Mouse (Mus musculus) megakaryocyte, adult 5-6 weeks (primary cell): ENCODE measurements at regions not wholly inside any gene's neighbourhood (a gene's known extent, or its start where the extent isn't known, plus 50 kb on each side); places are given as distances from the start of the nearest gene placed in this dataset.

Experiments used
- ATAC-seq: 2 replicates; pipeline ENCODE4 v1.8.0; 2016; ENCODE audit warnings: mild to moderate bottlenecking, inconsistent platforms; ENCODE audit not compliant: poor library complexity, severe bottlenecking

DNA sequence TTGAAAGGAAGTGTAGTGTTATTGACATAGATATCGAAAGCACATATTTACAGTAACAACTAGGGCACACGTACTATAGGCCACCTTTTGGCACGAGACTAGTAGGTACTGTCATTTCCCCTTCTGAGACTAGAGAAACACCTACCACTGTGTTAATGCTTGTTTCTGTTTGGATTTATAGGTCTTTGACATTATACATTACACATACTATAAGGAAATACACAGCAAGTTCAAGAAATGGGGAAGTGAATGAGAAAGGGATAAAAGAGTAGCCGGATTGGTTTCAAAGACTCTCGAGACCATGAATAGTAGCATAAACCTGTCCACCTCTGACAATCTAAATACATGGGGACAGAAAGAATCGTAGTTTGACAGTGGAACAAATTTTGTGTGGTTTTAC is 900.3 kb upstream of the Pot1a start:
- ATAC-seq: peak; percentile 33; the same call in 1 of the 2 replicates

DNA sequence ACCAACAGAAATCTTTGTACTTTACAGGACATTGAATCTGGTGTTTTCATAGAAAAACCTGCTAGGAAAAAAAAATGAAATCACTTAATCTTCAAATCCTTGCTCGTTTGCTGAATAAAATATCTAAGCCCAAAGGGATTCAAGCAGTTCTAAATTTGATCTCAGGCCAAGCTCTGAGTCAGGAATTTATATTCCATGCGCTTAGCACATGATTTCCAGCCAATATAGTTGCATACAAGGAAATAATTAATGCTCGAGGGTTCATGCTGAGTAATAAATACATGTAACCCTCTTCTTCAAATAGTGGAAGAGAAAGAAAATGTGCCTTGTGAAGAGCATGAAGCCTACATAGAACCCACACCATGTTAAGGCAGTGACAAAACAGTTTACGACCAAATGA is 899.8 kb upstream of the Pot1a start:
- no peak for ATAC-seq

DNA sequence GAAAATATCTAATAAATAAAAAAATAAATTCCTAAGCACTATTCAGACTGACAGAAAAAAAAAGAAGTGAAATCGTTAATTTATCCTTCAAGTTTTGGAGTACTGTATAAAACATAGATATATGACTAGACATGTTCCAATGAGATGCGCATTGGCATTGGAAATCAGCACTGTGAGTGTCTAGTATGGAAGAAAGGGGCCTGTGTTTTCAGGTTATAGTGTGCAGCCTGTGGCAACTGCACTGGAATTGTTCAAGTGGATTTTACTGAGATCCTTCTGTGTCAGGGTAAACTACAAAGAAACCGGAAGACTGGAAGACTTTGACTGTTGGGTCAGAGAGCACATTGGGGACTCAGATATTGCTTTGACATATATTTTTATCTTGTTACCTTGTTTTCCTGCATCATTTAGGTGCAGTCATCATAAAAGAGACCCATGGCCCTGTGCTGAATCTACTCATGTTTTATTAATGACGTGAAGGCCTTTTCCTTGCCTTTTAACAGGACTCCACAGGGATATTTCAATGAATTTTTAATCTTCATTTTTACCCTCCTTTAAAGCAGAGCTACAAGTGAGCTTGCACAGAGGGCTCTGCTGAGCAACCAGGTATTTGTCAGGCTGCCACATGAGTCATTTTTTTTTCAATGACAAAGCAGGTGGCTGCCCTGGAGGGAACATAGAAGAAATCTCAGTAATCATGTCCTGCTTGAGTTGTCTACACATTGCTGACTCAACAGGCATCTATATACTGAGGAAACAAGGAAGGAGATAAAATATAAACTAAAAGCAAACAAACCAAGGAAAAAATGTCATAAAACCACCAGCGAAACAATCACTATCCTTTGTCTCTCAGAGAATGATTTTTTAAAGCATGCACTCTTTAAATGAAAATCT is 899.2 kb upstream of the Pot1a start:
- no peak for ATAC-seq
